Comparison of ENCODE assay signal across 30 mouse cellular contexts in genomic region chr2:16696390-16696789, GRCm38 (mm10).
DNase-seq lines count a peak whose midpoint lies in the region; ATAC-seq and TF ChIP-seq lines count a peak whose summit lies in the region.
"Had no signal": no experiment of that assay in that cellular context is flagged by ENCODE, and none has a peak within 500 bp of the region (broad histone marks: within the 10 kb centered on the region; RNA-seq: fewer than 3 reads in every experiment).

No protein-coding gene starts in this region.

- peak; percentile 73 for DNase-seq in lung, embryonic 14.5 days
- no peak for DNase-seq in lung, postnatal 14 days
- peak; percentile 44 for DNase-seq in midbrain, embryonic 11.5 days (ENCODE audit: low spot score, missing footprints)
- no peak for DNase-seq in midbrain, postnatal 0 days (ENCODE audit: low spot score)
- peak; percentile 32 for DNase-seq in lung, postnatal 36 days
- peak; percentile 7 for DNase-seq in skeletal muscle tissue, adult 2 months (ENCODE audit: low read depth, low spot score)
- no peak for DNase-seq in left cerebral cortex, postnatal 10 days (ENCODE audit: extremely low spot score in 1 of 2, low spot score in 2 of 2)
- DNase-seq: adrenal gland, postnatal 10 days; adrenal gland, postnatal 36 days; B cell, adult 2 months; cerebellum, adult 18-20 months; cerebellum, adult 9-11 months; cerebellum, postnatal 25 days; embryo, embryonic 11 days; gastrocnemius, postnatal 10 days; heart, adult 11 months; heart, postnatal 10 days; heart, postnatal 36 days had no signal

- no peak for TF ChIP-seq CTCF in lung, embryonic 14.5 days (IDR thresholded peaks at IDR 0.05; ENCODE audit: low read depth)
- no peak for TF ChIP-seq CTCF in midbrain, postnatal 0 days (IDR thresholded peaks at IDR 0.05)

- no peak overlapping the region for H3K4me3 ChIP-seq in lung, embryonic 14.5 days (ENCODE audit: low read depth, low read length)
- no peak overlapping the region for H3K4me3 ChIP-seq in midbrain, embryonic 11.5 days (ENCODE audit: low read depth, low read length)
- no peak overlapping the region for H3K4me3 ChIP-seq in midbrain, postnatal 0 days (ENCODE audit: low read depth, low read length)
- H3K4me3 ChIP-seq in heart, embryonic 11.5 days (ENCODE audit: low read depth, low read length): no peak overlapping the region
- H3K4me3 ChIP-seq: forebrain, embryonic 10.5 days; forebrain, embryonic 13.5 days; heart, embryonic 12.5 days; heart, embryonic 15.5 days; hindbrain, embryonic 10.5 days; hindbrain, embryonic 13.5 days had no signal

- H3K4me1 ChIP-seq in lung, embryonic 14.5 days (ENCODE audit: insufficient read depth): peaks cover 6% of the 10 kb centered on the region; the same call in 1 of the 2 replicates
- H3K4me1 ChIP-seq in midbrain, embryonic 11.5 days (ENCODE audit: control insufficient read depth, insufficient read depth, low read length): no peaks in the 10 kb centered on the region
- H3K4me1 ChIP-seq in midbrain, postnatal 0 days (ENCODE audit: insufficient read depth, low read length): no peaks in the 10 kb centered on the region
- H3K4me1 ChIP-seq in heart, embryonic 11.5 days (ENCODE audit: control insufficient read depth, insufficient read depth, low read length): no peaks in the 10 kb centered on the region
- H3K4me1 ChIP-seq: forebrain, embryonic 10.5 days; forebrain, embryonic 13.5 days; heart, embryonic 12.5 days; heart, embryonic 15.5 days; hindbrain, embryonic 10.5 days; hindbrain, embryonic 13.5 days had no signal

- H3K27me3 ChIP-seq in lung, embryonic 14.5 days (ENCODE audit: insufficient read depth, low read length): no peaks in the 10 kb centered on the region
- no peaks in the 10 kb centered on the region for H3K27me3 ChIP-seq in midbrain, embryonic 11.5 days (ENCODE audit: control insufficient read depth, insufficient read depth, low read length)
- H3K27me3 ChIP-seq in midbrain, postnatal 0 days (ENCODE audit: insufficient read depth, low read length): no peaks in the 10 kb centered on the region
- H3K27me3 ChIP-seq in heart, embryonic 11.5 days (ENCODE audit: control insufficient read depth, insufficient read depth, low read length): no peaks in the 10 kb centered on the region
- H3K27me3 ChIP-seq: CH12.LX; forebrain, embryonic 13.5 days; heart, embryonic 12.5 days; heart, embryonic 15.5 days; hindbrain, embryonic 13.5 days; Patski had no signal

- no peak overlapping the region for H3K27ac ChIP-seq in lung, embryonic 14.5 days (ENCODE audit: low read depth)
- no peak overlapping the region for H3K27ac ChIP-seq in midbrain, embryonic 11.5 days (ENCODE audit: low read depth, low read length)
- H3K27ac ChIP-seq in midbrain, postnatal 0 days (ENCODE audit: low read depth, low read length): no peak overlapping the region
- no peak overlapping the region for H3K27ac ChIP-seq in heart, embryonic 11.5 days (ENCODE audit: low read depth, low read length)
- H3K27ac ChIP-seq: forebrain, embryonic 10.5 days; forebrain, embryonic 13.5 days; heart, embryonic 15.5 days; hindbrain, embryonic 10.5 days; hindbrain, embryonic 13.5 days had no signal

- WGBS in lung, embryonic 14.5 days: 14% methylated on average over 2 of the region's 2 CpGs
- 57% methylated on average over 2 of the region's 2 CpGs for WGBS in midbrain, embryonic 11.5 days
- WGBS in midbrain, postnatal 0 days: 40% methylated on average over 2 of the region's 2 CpGs
- 53% methylated on average over 2 of the region's 2 CpGs for WGBS in heart, embryonic 11.5 days (ENCODE audit: insufficient replicate concordance)

- H3K9ac ChIP-seq in lung, embryonic 14.5 days: no peak overlapping the region
- H3K9ac ChIP-seq in midbrain, embryonic 11.5 days (ENCODE audit: low read length): no peak overlapping the region
- H3K9ac ChIP-seq in midbrain, postnatal 0 days (replicated peaks; ENCODE audit: low read length, poor library complexity, severe bottlenecking): no peak overlapping the region
- no peak overlapping the region for H3K9ac ChIP-seq in heart, embryonic 11.5 days (ENCODE audit: low read depth, low read length)
- H3K9ac ChIP-seq: forebrain, embryonic 13.5 days; heart, embryonic 12.5 days; heart, embryonic 15.5 days; hindbrain, embryonic 13.5 days had no signal

- H3K36me3 ChIP-seq in lung, embryonic 14.5 days (ENCODE audit: insufficient read depth): no peaks in the 10 kb centered on the region
- H3K36me3 ChIP-seq in midbrain, embryonic 11.5 days (ENCODE audit: control insufficient read depth, insufficient read depth, low read length): no peaks in the 10 kb centered on the region
- H3K36me3 ChIP-seq in midbrain, postnatal 0 days (ENCODE audit: insufficient read depth, low read length): no peaks in the 10 kb centered on the region
- no peaks in the 10 kb centered on the region for H3K36me3 ChIP-seq in heart, embryonic 11.5 days (ENCODE audit: control insufficient read depth, insufficient read depth, low read length)
- H3K36me3 ChIP-seq: forebrain, embryonic 10.5 days; G1E; heart, embryonic 12.5 days; heart, embryonic 15.5 days; hindbrain, embryonic 10.5 days; hindbrain, embryonic 13.5 days had no signal

- ATAC-seq in lung, embryonic 14.5 days (ENCODE audit: insufficient read depth): no peak
- no peak for ATAC-seq in midbrain, embryonic 11.5 days (ENCODE audit: low FRiP score)
- no peak for ATAC-seq in midbrain, postnatal 0 days (ENCODE audit: low FRiP score)
- ATAC-seq in heart, embryonic 11.5 days (replicated peaks; ENCODE audit: insufficient number of reproducible peaks, low FRiP score, low TSS enrichment): no peak
- ATAC-seq: forebrain, embryonic 13.5 days; forebrain, embryonic 16.5 days; hindbrain, embryonic 16.5 days; Patski had no signal

- H3K4me2 ChIP-seq in lung, embryonic 14.5 days: no peak overlapping the region
- H3K4me2 ChIP-seq in midbrain, embryonic 11.5 days: no peak overlapping the region
- no peak overlapping the region for H3K4me2 ChIP-seq in midbrain, postnatal 0 days (ENCODE audit: low read depth, low read length, poor library complexity, severe bottlenecking)
- no peak overlapping the region for H3K4me2 ChIP-seq in heart, embryonic 11.5 days
- H3K4me2 ChIP-seq: forebrain, embryonic 13.5 days; heart, embryonic 12.5 days; heart, embryonic 15.5 days; hindbrain, embryonic 13.5 days had no signal

- no peaks in the 10 kb centered on the region for H3K9me3 ChIP-seq in lung, embryonic 14.5 days (ENCODE audit: low read depth, low read length)
- H3K9me3 ChIP-seq in midbrain, embryonic 11.5 days (ENCODE audit: control insufficient read depth, low read length): no peaks in the 10 kb centered on the region
- no peaks in the 10 kb centered on the region for H3K9me3 ChIP-seq in midbrain, postnatal 0 days (ENCODE audit: low read length)
- H3K9me3 ChIP-seq in heart, embryonic 11.5 days (replicated peaks; ENCODE audit: control insufficient read depth, low read length): no peaks in the 10 kb centered on the region
- H3K9me3 ChIP-seq: forebrain, embryonic 10.5 days; forebrain, embryonic 13.5 days; G1E; heart, embryonic 12.5 days; heart, embryonic 15.5 days; hindbrain, embryonic 10.5 days; hindbrain, embryonic 13.5 days had no signal

- intact Hi-C loops in left cerebral cortex, postnatal 10 days (cut with DNase I): no loop called here

Comparison
In these comparisons a context has a peak if more than half of its experiments do, and no peak if none do; other contexts are left out.
1. DNase-seq: peak in lung, embryonic 14.5 days (single experiment), midbrain, embryonic 11.5 days (single experiment), lung, postnatal 36 days (single experiment) and skeletal muscle tissue, adult 2 months (single experiment); none in lung, postnatal 14 days (single experiment), midbrain, postnatal 0 days (single experiment) and left cerebral cortex, postnatal 10 days (0 of 2).